Mouse (Mus musculus): ENCODE measurements around the gene Phf23. TPM values are rescaled to one million over a fixed set of nuclear protein-coding genes. Genes with fewer than 3 reads are reported as not detected.

The Phf23 gene
- total and polyA plus RNA-seq, 3 experiments = 11.5 to 22.8 (median 18.1) TPM

- intact Hi-C loops (cut with DNase I) = no loop called here
- Histone ChIP-seq H3K9ac (ENCODE audit: low read depth, low read length) (no peak overlapping the region), H3K79me2 (replicated peaks; ENCODE audit: control insufficient read depth, insufficient read depth, low read length) (no peaks in the 10 kb centered on the region), H3K36me3 (ENCODE audit: control insufficient read depth, insufficient read depth, low read length) (no peaks in the 10 kb centered on the region), H3K4me3 (no peak overlapping the region), H3K27me3 (ENCODE audit: control insufficient read depth, insufficient read depth, low read length) (no peaks in the 10 kb centered on the region), H3K27ac (no peak overlapping the region), H3K4me1 (ENCODE audit: control insufficient read depth, insufficient read depth, low read length) (no peaks in the 10 kb centered on the region)
- DNase-seq = no peak
- WGBS = 72% methylated on average over 6 of the region's 6 CpGs
- no peak for TF ChIP-seq POLR2A (IDR thresholded peaks at IDR 0.05; ENCODE audit: insufficient read depth, low read depth, low read length)
- TF ChIP-seq EP300 (IDR thresholded peaks at IDR 0.05; ENCODE audit: insufficient read depth, low read depth, low read length) = no peak
- TF ChIP-seq CTCF (IDR thresholded peaks at IDR 0.05) = no peak
Observed at GRCm38 (mm10) chr11:70049366-70049765, 53.8 kb downstream of the Phf23 start.

Small RNA genes lying within 50 kb of the gene (microRNA-seq; reads per million reads assigned to microRNA genes)
- 0 to 0.39 reads per million in 2 experiments for gene Gm44349
- 1,213 to 1,322 reads per million in 2 experiments for gene Mir324

Other genes starting within 250 kb of the Phf23 start
Only the 30 nearest of the 39 such genes appear.
- 1 to 10 TPM; 4.1 TPM for gene Chrnb1, start 199.8 kb upstream of the Phf23 start, total RNA-seq (2021)
- 10.3 and 16.4 TPM in 2 replicates for gene Chrnb1, start 199.8 kb upstream of the Phf23 start, polyA plus RNA-seq (2012; rRNA removed)
- gene Fgf11, start 193.9 kb upstream of the Phf23 start, total RNA-seq (2021) = 1 to 10 TPM; 1.9 to 2.5 TPM
- 3.3 and 4.3 TPM in 2 replicates for gene Fgf11, start 193.9 kb upstream of the Phf23 start, polyA plus RNA-seq (2012; rRNA removed)
- gene Tmem102, start 190.2 kb upstream of the Phf23 start, total RNA-seq (2021) = under 1 TPM; 0.25 to 0.29 TPM
- 0.44 and 0.47 TPM in 2 replicates for gene Tmem102, start 190.2 kb upstream of the Phf23 start, polyA plus RNA-seq (2012; rRNA removed)
- gene Gm39566, start 180.5 kb upstream of the Phf23 start, total RNA-seq (2021) = not detected
- 0.02 and 0.09 TPM in 2 replicates for gene Gm39566, start 180.5 kb upstream of the Phf23 start, polyA plus RNA-seq (2012; rRNA removed)
- gene Spem2, start 177.3 kb upstream of the Phf23 start, total RNA-seq (2021) = not detected
- gene Spem2, start 177.3 kb upstream of the Phf23 start, polyA plus RNA-seq (2012; rRNA removed) = 0.15 and 0.20 TPM in 2 replicates
- not detected for gene Spem1, start 173.6 kb upstream of the Phf23 start, total RNA-seq (2021)
- gene Spem1, start 173.6 kb upstream of the Phf23 start, polyA plus RNA-seq (2012; rRNA removed) = 0.23 and 0.32 TPM in 2 replicates
- gene Nlgn2, start 158.0 kb upstream of the Phf23 start, total RNA-seq (2021) = 1 to 10 TPM; 3.4 to 5.0 TPM
- gene Nlgn2, start 158.0 kb upstream of the Phf23 start, polyA plus RNA-seq (2012; rRNA removed) = 6.0 and 6.7 TPM in 2 replicates
- gene Tmem256, start 157.3 kb upstream of the Phf23 start, total RNA-seq (2021) = 100 to 1,000 TPM; 214 to 254 TPM
- 308 and 350 TPM in 2 replicates for gene Tmem256, start 157.3 kb upstream of the Phf23 start, polyA plus RNA-seq (2012; rRNA removed)
- 10 to 100 TPM; 21.2 to 22.4 TPM for gene Plscr3, start 149.4 kb upstream of the Phf23 start, total RNA-seq (2021)
- gene Plscr3, start 149.4 kb upstream of the Phf23 start, polyA plus RNA-seq (2012; rRNA removed) = 45.3 and 48.3 TPM in 2 replicates
- not detected for gene Tnk1, start 137.0 kb upstream of the Phf23 start, total RNA-seq (2021)
- 0.20 and 0.68 TPM in 2 replicates for gene Tnk1, start 137.0 kb upstream of the Phf23 start, polyA plus RNA-seq (2012; rRNA removed)
- not detected for gene Tmem95, start 117.8 kb upstream of the Phf23 start, total RNA-seq (2021)
- not detected in 2 replicates for gene Tmem95, start 117.8 kb upstream of the Phf23 start, polyA plus RNA-seq (2012; rRNA removed)
- gene Kctd11, start 114.4 kb upstream of the Phf23 start, total RNA-seq (2021) = 1 to 10 TPM; 2.3 to 2.6 TPM
- gene Kctd11, start 114.4 kb upstream of the Phf23 start, polyA plus RNA-seq (2012; rRNA removed) = 2.9 TPM in 2 replicates
- gene Acap1, start 100.2 kb upstream of the Phf23 start, total RNA-seq (2021) = 1 to 10 TPM in 1 of 2 experiments, under 1 TPM in 1; 0.65 to 1.1 TPM
- gene Acap1, start 100.2 kb upstream of the Phf23 start, polyA plus RNA-seq (2012; rRNA removed) = 1.7 and 3.3 TPM in 2 replicates
- under 1 TPM; 0.23 to 0.34 TPM for gene 2810408A11Rik, start 94.8 kb upstream of the Phf23 start, total RNA-seq (2021)
- gene 2810408A11Rik, start 94.8 kb upstream of the Phf23 start, polyA plus RNA-seq (2012; rRNA removed) = 0.15 and 0.41 TPM in 2 replicates
- gene Neurl4, start 94.7 kb upstream of the Phf23 start, total RNA-seq (2021) = 10 to 100 TPM; 42.6 to 47.1 TPM
- gene Neurl4, start 94.7 kb upstream of the Phf23 start, polyA plus RNA-seq (2012; rRNA removed) = 31.5 and 54.1 TPM in 2 replicates
- 10 to 100 TPM; 27.2 to 28.4 TPM for gene Gps2, start 81.9 kb upstream of the Phf23 start, total RNA-seq (2021)
- gene Gps2, start 81.9 kb upstream of the Phf23 start, polyA plus RNA-seq (2012; rRNA removed) = 53.9 and 63.9 TPM in 2 replicates
- 100 to 1,000 TPM; 397 to 444 TPM for gene Eif5a, start 73.8 kb upstream of the Phf23 start, total RNA-seq (2021)
- gene Eif5a, start 73.8 kb upstream of the Phf23 start, polyA plus RNA-seq (2012; rRNA removed) = 360 and 540 TPM in 2 replicates
- 10 to 100 TPM; 16.7 to 22.6 TPM for gene Ybx2, start 60.0 kb upstream of the Phf23 start, total RNA-seq (2021)
- gene Ybx2, start 60.0 kb upstream of the Phf23 start, polyA plus RNA-seq (2012; rRNA removed) = 64.2 and 66.2 TPM in 2 replicates
- 100 to 1,000 TPM; 363 to 456 TPM for gene Slc2a4, start 47.6 kb upstream of the Phf23 start, total RNA-seq (2021)
- gene Slc2a4, start 47.6 kb upstream of the Phf23 start, polyA plus RNA-seq (2012; rRNA removed) = 516 and 737 TPM in 2 replicates
- not detected for gene Cldn7, start 31.0 kb upstream of the Phf23 start, total RNA-seq (2021)
- gene Cldn7, start 31.0 kb upstream of the Phf23 start, polyA plus RNA-seq (2012; rRNA removed) = 0.50 and 3.5 TPM in 2 replicates
- gene Ctdnep1, start 14.6 kb upstream of the Phf23 start, total RNA-seq (2021) = 100 to 1,000 TPM; 143 to 144 TPM
- gene Ctdnep1, start 14.6 kb upstream of the Phf23 start, polyA plus RNA-seq (2012; rRNA removed) = 138 and 190 TPM in 2 replicates
- gene Elp5, start 13.3 kb upstream of the Phf23 start, total RNA-seq (2021) = 10 to 100 TPM; 39.0 to 42.2 TPM
- 61.6 and 78.5 TPM in 2 replicates for gene Elp5, start 13.3 kb upstream of the Phf23 start, polyA plus RNA-seq (2012; rRNA removed)
- 100 to 1,000 TPM; 284 to 340 TPM for gene Gabarap, start 4.6 kb upstream of the Phf23 start, total RNA-seq (2021)
- gene Gabarap, start 4.6 kb upstream of the Phf23 start, polyA plus RNA-seq (2012; rRNA removed) = 469 and 750 TPM in 2 replicates
- gene Dvl2, start 4.8 kb downstream of the Phf23 start, total RNA-seq (2021) = 1 to 10 TPM; 4.1 to 4.9 TPM
- 6.1 and 7.4 TPM in 2 replicates for gene Dvl2, start 4.8 kb downstream of the Phf23 start, polyA plus RNA-seq (2012; rRNA removed)
- gene Acadvl, start 19.6 kb downstream of the Phf23 start, total RNA-seq (2021) = 1,000 to 10,000 TPM; 1,139 to 1,355 TPM
- 701 and 889 TPM in 2 replicates for gene Acadvl, start 19.6 kb downstream of the Phf23 start, polyA plus RNA-seq (2012; rRNA removed)
- 1 to 10 TPM; 5.2 to 5.7 TPM for gene Dlg4, start 21.2 kb downstream of the Phf23 start, total RNA-seq (2021)
- 6.9 and 9.8 TPM in 2 replicates for gene Dlg4, start 21.2 kb downstream of the Phf23 start, polyA plus RNA-seq (2012; rRNA removed)
- gene Asgr1, start 58.3 kb downstream of the Phf23 start, total RNA-seq (2021) = not detected
- 0.50 TPM in 1 of 2 replicates, not detected in the other for gene Asgr1, start 58.3 kb downstream of the Phf23 start, polyA plus RNA-seq (2012; rRNA removed)
- under 1 TPM in 1 of 2 experiments, not detected in 1; 0.16 TPM for gene Asgr2, start 96.9 kb downstream of the Phf23 start, total RNA-seq (2021)
- 0.31 and 0.56 TPM in 2 replicates for gene Asgr2, start 96.9 kb downstream of the Phf23 start, polyA plus RNA-seq (2012; rRNA removed)
- gene Mgl2, start 134.6 kb downstream of the Phf23 start, total RNA-seq (2021) = 1 to 10 TPM; 5.6 to 6.7 TPM
- 7.4 and 9.7 TPM in 2 replicates for gene Mgl2, start 134.6 kb downstream of the Phf23 start, polyA plus RNA-seq (2012; rRNA removed)
- gene Clec10a, start 160.4 kb downstream of the Phf23 start, total RNA-seq (2021) = 1 to 10 TPM; 1.7 to 3.2 TPM
- gene Clec10a, start 160.4 kb downstream of the Phf23 start, polyA plus RNA-seq (2012; rRNA removed) = 2.8 and 3.8 TPM in 2 replicates